In the genomic region with DNA sequence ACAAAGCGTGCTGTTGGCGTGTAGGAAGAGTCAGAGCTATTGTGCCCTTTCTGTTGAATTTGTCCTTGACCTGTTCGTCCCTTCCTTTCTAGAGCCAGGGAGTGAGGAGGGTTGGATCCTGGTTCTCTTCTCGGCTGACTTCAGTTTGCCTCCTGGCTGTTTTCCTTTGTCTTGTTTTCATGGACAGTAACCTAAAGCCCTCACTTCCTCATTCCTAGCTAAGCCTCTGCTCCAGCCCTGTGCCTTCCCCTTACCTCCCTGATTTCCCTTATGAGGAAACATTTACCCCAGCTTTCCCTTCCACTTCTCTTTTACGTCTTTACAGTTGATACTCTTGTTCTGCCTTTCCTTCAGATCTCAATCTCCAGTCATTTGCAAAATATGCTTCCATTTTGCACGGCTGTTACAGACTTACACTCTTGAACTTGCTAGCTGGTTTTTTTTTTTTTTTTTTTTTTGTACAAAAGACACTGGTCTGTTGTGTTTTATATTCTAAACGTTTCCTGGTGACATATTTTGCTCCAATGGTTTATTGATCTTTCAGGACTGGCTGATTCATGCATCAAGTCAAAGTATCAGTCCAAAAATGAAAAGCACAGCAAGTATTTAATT, we compare ENCODE assay signal across 10 mouse cellular contexts. TPM values are rescaled to one million over a fixed set of nuclear protein-coding genes. Genes with fewer than 3 reads are reported as not detected.
DNase-seq lines count a peak whose midpoint lies in the region; ATAC-seq and TF ChIP-seq lines count a peak whose summit lies in the region.
"Had no signal": no experiment of that assay in that cellular context is flagged by ENCODE, and none has a peak within 500 bp of the region (broad histone marks: within the 10 kb centered on the region; RNA-seq: fewer than 3 reads in every experiment).

No protein-coding gene starts in this region.

- no peaks in the 10 kb centered on the region for H3K27me3 ChIP-seq in embryonic facial prominence, embryonic 12.5 days
- H3K27me3 ChIP-seq in liver, embryonic 12.5 days (replicated peaks) = no peaks in the 10 kb centered on the region
- H3K27me3 ChIP-seq: forebrain, embryonic 15.5 days had no signal

- 13% methylated on average over 7 of the region's 7 CpGs for WGBS in embryonic facial prominence, embryonic 12.5 days
- WGBS in liver, embryonic 12.5 days (ENCODE audit: insufficient replicate concordance) = 16% methylated on average over 7 of the region's 7 CpGs

- no peak for TF ChIP-seq CTCF in gastrocnemius, adult 2 months (IDR thresholded peaks at IDR 0.05)

- H3K4me3 ChIP-seq in gastrocnemius, adult 2 months = peak overlapping the region; percentile 9; the same call in 1 of the 2 replicates
- no peak overlapping the region for H3K4me3 ChIP-seq in embryonic facial prominence, embryonic 12.5 days
- peak overlapping the region; percentile 51 for H3K4me3 ChIP-seq in liver, embryonic 12.5 days
- H3K4me3 ChIP-seq: forebrain, embryonic 15.5 days had no signal

- no peak overlapping the region for H3K9ac ChIP-seq in embryonic facial prominence, embryonic 12.5 days
- peak overlapping the region; percentile 71 for H3K9ac ChIP-seq in liver, embryonic 12.5 days
- H3K9ac ChIP-seq: forebrain, embryonic 15.5 days had no signal

- no peak for DNase-seq in gastrocnemius, adult 2 months
- DNase-seq in gastrocnemius, postnatal 25 days = no peak
- peak; percentile 63 for DNase-seq in 416B (ENCODE audit: low read depth)
- no peak for DNase-seq in ovary, postnatal 10 days (ENCODE audit: low spot score)
- no peak for DNase-seq in right cerebral cortex, adult 2 months (ENCODE audit: low spot score in 2 of 2)
- DNase-seq in layer of hippocampus, adult 9-10 months (ENCODE audit: low spot score) = no peak

- 0 out of 2 replicates have a peak, but pooled peaks cover 5% of the 10 kb centered on the region for H3K4me1 ChIP-seq in embryonic facial prominence, embryonic 12.5 days
- peaks cover 99% of the 10 kb centered on the region for H3K4me1 ChIP-seq in liver, embryonic 12.5 days
- H3K4me1 ChIP-seq: forebrain, embryonic 15.5 days had no signal

- intact Hi-C loops in gastrocnemius, adult 2 months (cut with DNase I) = no loop called here

- H3K4me2 ChIP-seq in embryonic facial prominence, embryonic 12.5 days (replicated peaks) = 0 out of 2 replicates have a peak overlapping the region, but pooled peaks have one; percentile 7
- peak overlapping the region; percentile 70 for H3K4me2 ChIP-seq in liver, embryonic 12.5 days
- H3K4me2 ChIP-seq: forebrain, embryonic 15.5 days had no signal

- peak overlapping the region; percentile 38 for H3K27ac ChIP-seq in gastrocnemius, adult 2 months
- H3K27ac ChIP-seq in embryonic facial prominence, embryonic 12.5 days = peak overlapping the region; percentile 83
- peak overlapping the region; percentile 96 for H3K27ac ChIP-seq in liver, embryonic 12.5 days
- H3K27ac ChIP-seq: forebrain, embryonic 15.5 days had no signal

- no peaks in the 10 kb centered on the region for H3K9me3 ChIP-seq in embryonic facial prominence, embryonic 12.5 days
- no peaks in the 10 kb centered on the region for H3K9me3 ChIP-seq in liver, embryonic 12.5 days (replicated peaks)
- H3K9me3 ChIP-seq: forebrain, embryonic 15.5 days had no signal

- H3K36me3 ChIP-seq in embryonic facial prominence, embryonic 12.5 days = no peaks in the 10 kb centered on the region
- H3K36me3 ChIP-seq in liver, embryonic 12.5 days = peaks cover 80% of the 10 kb centered on the region
- H3K36me3 ChIP-seq: forebrain, embryonic 15.5 days had no signal

- ATAC-seq in embryonic facial prominence, embryonic 12.5 days (ENCODE audit: insufficient number of reproducible peaks, insufficient read depth, low FRiP score, low TSS enrichment) = no peak
- ATAC-seq in liver, embryonic 12.5 days = no peak
- ATAC-seq: forebrain, embryonic 15.5 days; midbrain, embryonic 16.5 days had no signal

RNA-seq across cellular contexts. Expression of a gene that starts 50.5 kb away (rescaled TPM):
- total RNA-seq in gastrocnemius, adult 2 months (2021) = 1 to 10 TPM in 1 of 2 experiments, under 1 TPM in 1; 0.28 to 1.1 TPM
- total RNA-seq in gastrocnemius, postnatal 25 days (2021) = 10 to 100 TPM in 1 of 2 experiments, under 1 TPM in 1; 1.00 to 12.7 TPM
- polyA plus RNA-seq in embryonic facial prominence, embryonic 12.5 days (2016; fragmentation: Nextera tagmentation; extraction: Ambion mirVana) = 47.0 and 49.0 TPM in 2 replicates
- polyA plus RNA-seq in liver, embryonic 12.5 days (2016; fragmentation: Nextera tagmentation; extraction: Ambion mirVana) = 137 and 141 TPM in 2 replicates

Comparison
In these comparisons a context has a peak if more than half of its experiments do, and no peak if none do; other contexts are left out.
1. H3K27ac ChIP-seq: peak in every context shown above with its lines; median percentile 96 in liver, embryonic 12.5 days; 83 in embryonic facial prominence, embryonic 12.5 days; 38 in gastrocnemius, adult 2 months.